Mouse (Mus musculus) kidney, adult 18-20 months (tissue): Measurements from ENCODE around the gene Gpr21.
"Not testable (repeated sequence)": the region's sequence is repeated elsewhere in the genome, so short reads cannot be mapped to it uniquely, and the experiment has no call there.

Source experiments
- DNase-seq: peaks from one replicate; pipeline ENCODE4 v3.0.0; 2021

Gpr21 gene

DNA sequence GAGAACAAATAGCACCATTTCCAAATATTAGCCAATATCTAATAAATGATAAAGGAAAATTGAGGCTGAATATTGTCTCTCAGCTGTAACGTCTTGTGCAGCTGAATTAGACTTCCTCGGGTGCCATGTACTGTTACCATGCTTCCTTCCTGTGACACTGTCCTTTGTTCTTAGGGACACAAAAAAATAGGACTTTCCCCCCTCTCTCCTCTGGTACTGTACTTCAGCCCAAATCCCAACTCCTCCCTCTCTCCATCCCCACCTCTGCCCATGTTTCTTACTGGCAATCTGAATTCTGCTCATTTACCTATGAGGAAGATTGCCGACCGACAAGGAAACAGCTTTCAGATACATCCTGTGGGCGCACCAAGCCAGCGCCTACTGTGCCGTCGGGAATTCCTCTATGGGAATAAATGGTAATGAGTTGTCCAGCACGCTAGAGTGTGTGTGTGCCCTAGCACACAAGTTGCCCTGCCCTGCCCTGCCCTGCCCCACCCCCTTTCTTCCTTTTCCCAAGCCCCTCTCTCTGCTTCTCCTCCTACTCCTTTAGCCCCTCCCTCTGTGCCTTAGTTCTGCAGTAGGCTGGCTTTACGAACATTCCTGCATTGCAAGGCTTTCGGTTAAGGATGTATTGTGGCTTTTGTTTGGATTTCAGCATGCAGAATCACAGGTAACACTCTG, at the start of gene Gpr21:
TSS of gene Gpr21 (plus strand) at position 303 of the 681 bp plus-strand sequence.
- DNase-seq = no peak

- no peak for DNase-seq
Observed at GRCm38 (mm10) chr2:37479559-37479958, 36.6 kb upstream of the Gpr21 start.

GRCm38 (mm10) chr2:37480039-37480438, 36.1 kb upstream of the Gpr21 start:
- no peak for DNase-seq

DNA sequence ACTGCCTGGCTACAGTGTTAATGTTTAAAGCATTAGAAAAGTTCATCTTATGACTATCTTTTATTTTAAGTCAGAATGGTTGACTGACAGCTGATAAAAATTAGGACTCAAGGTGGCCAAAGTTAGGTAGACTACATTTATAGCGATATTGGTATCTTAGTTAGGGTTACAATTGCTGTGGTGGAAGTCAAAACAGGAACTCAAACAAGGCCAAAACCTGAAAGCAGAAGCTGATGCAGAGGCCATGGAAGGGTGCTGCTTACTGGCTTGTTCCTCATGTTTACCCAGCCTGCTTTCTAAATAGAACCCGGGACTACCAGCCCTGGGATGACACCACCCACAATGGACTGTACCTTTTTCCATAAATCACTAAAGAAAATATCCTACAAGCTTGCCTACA, 32.0 kb upstream of the Gpr21 start:
- DNase-seq = no peak

- DNase-seq = no peak
Observed at GRCm38 (mm10) chr2:37485370-37485769, 30.8 kb upstream of the Gpr21 start.

DNA sequence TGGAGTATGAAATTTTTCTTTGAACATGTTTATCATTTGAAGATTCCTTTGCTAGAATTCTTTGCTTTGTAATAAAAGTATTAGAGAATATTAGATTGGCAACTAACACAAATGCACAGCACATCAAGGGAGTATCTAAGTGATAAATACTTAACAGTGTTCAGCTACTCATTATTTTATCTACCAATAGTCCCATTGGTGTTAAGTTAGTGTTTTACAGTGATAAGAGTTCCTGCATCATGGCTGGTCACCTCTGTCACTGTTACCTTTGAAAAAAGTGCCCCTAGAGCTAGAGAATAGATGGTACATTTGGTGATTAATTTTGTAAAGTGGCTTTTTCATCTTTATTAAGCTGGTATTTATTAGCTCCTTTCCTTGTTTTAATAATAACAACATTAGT, 29.7 kb upstream of the Gpr21 start:
- no peak for DNase-seq

- DNase-seq = no peak
Observed at GRCm38 (mm10) chr2:37488956-37489355, 27.2 kb upstream of the Gpr21 start.

- no peak for DNase-seq
Observed at GRCm38 (mm10) chr2:37497321-37497720, 18.8 kb upstream of the Gpr21 start.

DNA sequence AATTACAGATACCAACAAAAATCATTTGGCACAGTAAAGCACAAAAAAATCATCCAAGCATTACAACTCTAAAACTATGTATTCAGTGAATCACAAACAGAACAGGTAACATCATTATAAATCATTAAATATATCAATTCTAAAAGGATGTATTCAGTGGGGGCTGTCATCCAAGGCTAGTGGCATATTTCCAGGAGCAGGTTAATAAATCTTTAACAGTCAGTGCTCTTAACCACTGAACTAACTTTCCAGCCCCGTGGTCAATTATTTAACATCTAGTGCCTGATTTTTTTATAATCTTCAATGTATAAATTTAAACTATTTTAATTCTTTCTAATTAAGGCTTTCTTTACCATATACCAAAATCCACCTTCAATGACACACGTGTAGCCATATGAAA, 10.3 kb upstream of the Gpr21 start:
- DNase-seq = not testable (repeated sequence)

- no peak for DNase-seq
Observed at GRCm38 (mm10) chr2:37511134-37511901, 4.8 kb upstream of the Gpr21 start.

- DNase-seq = no peak
Observed at GRCm38 (mm10) chr2:37516922-37517462, 860 bp downstream of the Gpr21 start.

DNA sequence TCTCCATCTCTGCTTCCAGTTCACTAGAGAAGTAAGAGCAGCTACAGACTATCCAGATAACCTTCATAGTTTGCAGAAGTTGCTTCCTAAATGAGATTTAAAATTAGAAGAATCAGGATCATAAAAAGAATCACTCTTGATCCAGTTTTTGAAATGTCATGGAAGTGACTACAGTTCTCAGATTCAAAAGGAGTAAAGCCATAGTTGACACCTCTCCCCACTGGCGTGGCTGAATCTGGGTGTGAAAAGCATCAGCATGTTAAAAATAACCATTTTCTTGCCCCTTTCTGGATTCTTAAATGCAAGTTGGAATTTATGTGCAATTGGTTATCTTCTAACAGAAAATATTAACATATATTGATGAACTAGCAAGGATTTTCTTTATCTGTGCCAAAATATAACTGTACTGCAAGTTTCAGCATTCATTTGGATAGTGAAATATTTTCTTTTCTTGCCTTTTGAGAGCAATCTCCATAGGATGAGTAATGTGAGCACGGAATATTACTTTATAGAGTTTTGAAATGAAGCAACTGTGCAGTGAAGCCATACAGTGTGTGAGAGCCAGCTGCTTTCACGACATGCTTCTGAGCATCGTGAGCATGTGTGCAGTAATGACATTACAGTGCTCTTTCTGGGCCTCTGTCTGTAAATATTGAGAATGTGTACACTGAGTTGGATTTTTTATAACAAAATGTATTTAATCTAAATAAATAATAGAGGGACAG, 2.6 kb downstream of the Gpr21 start:
- no peak for DNase-seq

DNA sequence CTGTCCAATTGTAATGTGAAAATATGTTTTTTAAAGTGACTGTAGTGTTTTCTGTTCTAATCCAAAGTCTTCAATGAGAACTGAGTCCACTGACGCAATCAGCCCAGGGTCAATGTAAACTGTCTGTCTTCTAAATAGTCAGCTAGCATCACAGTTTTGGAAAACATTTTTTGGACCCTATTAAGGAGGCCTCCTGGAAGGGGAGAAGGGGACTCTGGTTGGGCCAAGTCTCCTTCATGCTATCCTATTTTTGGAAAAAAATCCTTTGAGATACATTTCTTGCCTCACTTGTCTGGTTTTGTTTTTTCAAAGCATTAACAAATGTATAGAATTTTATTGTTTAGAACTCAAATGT, 3.1 kb downstream of the Gpr21 start:
- DNase-seq = no peak

- DNase-seq = no peak
Observed at GRCm38 (mm10) chr2:37527587-37527986, 11.5 kb downstream of the Gpr21 start.

DNA sequence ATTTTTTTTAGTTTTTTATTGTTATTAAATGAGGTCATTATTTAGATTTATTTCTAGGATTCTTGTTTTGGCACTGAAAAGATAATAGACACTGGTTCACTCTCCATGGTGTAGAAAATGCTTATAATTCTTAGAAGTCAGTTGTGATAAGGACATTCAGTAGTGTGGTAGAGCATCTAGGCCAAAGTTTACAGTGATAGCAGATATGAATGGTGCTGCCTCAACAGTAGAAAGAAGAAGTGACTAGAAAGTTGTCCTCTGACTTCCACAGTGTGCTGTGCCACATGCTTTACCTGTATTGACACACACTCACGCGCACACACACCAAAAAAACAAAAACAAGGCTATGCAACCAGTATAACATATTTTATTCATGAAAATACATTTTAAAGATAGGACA, 13.3 kb downstream of the Gpr21 start:
- DNase-seq = no peak

DNA sequence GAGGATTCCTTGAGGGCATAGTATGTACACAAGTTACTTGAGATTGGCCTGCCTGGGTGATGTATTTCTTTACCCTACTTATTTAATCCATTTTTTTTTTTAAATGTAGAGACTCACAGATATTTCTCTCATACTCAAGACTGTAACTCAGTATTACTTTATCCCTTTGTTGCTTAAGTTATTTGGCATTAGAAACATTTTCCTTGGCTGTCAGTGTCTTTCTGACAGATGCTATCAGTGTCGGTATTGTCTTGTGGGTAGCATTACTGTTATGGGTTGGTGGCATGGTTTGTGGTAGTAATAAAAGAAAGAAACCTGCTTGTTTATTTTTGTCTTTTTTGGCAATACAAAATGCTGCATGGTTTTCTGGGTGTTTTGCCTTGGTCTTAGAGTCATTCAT, 14.6 kb downstream of the Gpr21 start:
- DNase-seq = no peak

GRCm38 (mm10) chr2:37531639-37532038, 15.5 kb downstream of the Gpr21 start:
- DNase-seq = no peak

DNA sequence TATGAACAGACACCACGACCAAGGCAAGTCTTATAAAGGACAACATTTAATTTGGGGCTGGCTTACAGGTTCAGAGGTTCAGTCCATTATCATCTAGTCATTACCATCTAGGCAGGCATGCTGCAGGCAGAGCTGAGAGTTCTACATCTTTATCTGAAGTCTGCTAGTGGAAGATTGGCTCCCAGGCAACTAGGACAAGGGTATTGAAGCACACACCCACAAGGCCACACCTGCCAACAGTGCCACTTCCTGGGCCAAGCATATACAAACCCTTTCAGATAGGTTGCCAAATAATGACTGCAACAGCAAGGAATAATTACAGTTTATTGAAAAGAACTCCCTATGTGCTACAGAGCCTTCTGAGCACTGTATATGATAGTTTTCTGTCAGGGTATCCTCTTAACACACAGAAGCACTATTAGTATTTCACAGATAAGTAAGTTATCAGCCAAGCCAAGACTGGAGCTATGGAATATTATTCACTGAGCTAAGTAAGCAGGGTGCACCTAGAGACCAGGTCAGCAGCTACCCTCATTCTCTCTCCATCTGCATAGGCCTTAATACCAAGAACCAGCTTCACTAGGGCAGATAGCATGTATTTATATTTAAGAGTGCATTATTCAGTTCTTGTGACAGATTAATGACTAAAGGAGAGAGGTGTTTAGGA, 33.3 kb downstream of the Gpr21 start:
- no peak for DNase-seq

- no peak for DNase-seq
Observed at GRCm38 (mm10) chr2:37556366-37556765, 40.2 kb downstream of the Gpr21 start.

DNA sequence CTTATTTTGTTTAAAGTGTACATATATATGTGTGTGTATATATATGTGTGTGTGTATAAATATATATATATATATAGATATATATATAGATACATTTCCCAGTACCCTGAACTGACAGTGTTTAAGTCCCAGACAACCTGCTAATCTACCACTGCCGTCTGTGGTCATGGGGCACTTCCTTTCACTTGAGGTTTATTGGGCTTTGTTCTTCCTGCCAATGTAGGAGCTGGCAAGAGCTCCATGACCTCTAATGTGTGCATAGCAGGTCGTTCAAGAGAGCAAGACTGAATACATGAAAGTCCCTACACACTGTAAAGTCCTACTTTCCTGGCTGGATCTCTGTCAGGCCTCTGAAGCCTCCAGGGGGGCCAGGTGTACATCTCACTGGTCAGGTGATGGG, 49.4 kb downstream of the Gpr21 start:
- DNase-seq = no peak

DNA sequence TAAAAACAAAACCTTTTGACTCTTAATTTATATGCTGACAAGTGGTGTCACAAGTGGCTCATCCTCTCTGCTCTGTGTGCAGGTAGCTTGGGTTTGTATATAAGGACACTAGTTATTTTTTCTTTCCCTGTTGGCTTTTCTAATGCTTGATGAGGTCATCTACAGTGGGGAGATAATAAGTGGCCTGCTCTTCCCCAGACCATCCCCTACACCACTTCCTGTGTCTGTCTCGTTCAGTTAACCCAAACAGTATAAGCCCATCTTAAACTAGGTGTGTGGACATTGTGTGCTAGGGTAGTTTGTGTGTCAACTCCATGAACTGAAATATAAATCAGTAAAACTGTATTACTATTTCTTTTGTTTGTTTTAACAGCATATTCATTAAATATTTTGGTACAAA, 49.9 kb downstream of the Gpr21 start:
- DNase-seq = no peak

DNA sequence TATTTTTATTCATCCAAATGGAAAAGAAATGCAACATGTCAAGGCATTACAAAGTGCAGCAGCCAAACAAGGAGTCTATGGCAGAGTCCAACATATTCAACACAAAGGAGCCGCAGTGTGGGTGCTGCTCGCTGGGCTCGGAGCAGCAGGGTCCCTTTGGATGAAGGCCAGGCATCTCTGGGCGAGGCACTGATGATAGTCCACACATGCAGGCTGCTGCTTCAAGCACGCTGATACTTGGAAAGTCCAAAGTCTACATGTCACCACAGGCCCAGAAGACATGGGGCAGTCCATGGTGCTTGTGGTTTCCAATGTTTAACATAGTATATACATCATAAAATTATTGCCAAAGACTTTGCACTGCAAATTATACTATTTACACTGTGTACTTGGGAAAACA, 53.8 kb downstream of the Gpr21 start:
- peak; percentile 16 for DNase-seq
